Mouse (Mus musculus): ENCODE measurements around the gene Reep3. TPM values are rescaled to one million over a fixed set of nuclear protein-coding genes. Genes with fewer than 3 reads are reported as not detected.

Reep3 gene
- polyA plus RNA-seq, 1 experiment from 2014 or later, result 55.5 TPM

GRCm38 (mm10) chr10:66990506-66990905, 106.2 kb downstream of the Reep3 start:
- H3K4me1 ChIP-seq, result peaks cover 10% of the 10 kb centered on the region
- H3K27ac ChIP-seq (replicated peaks), result no peak overlapping the region
- H3K4me2 ChIP-seq (replicated peaks), result no peak overlapping the region
- no peak for ATAC-seq (ENCODE audit: insufficient number of reproducible peaks, low FRiP score, low TSS enrichment, low read depth)
- H3K9me3 ChIP-seq (replicated peaks), result no peaks in the 10 kb centered on the region; the same call in 1 of the 2 replicates
- 78% methylated on average over 3 of the region's 3 CpGs for WGBS
- no peaks in the 10 kb centered on the region for H3K36me3 ChIP-seq
- H3K27me3 ChIP-seq, result no peaks in the 10 kb centered on the region
- H3K9ac ChIP-seq, result no peak overlapping the region
- H3K4me3 ChIP-seq (replicated peaks), result no peak overlapping the region

- no peak for ATAC-seq (ENCODE audit: insufficient number of reproducible peaks, low FRiP score, low TSS enrichment, low read depth)
- H3K9ac ChIP-seq, result no peak overlapping the region
These were observed 113.7 kb downstream of the Reep3 start for GRCm38 (mm10) chr10:66983043-66983442.

GRCm38 (mm10) chr10:66978215-66978614, 118.5 kb downstream of the Reep3 start:
- Histone ChIP-seq H3K4me2 (replicated peaks) (no peak overlapping the region), H3K4me3 (replicated peaks) (no peak overlapping the region), H3K27ac (replicated peaks) (no peak overlapping the region), H3K27me3 (no peaks in the 10 kb centered on the region), H3K36me3 (no peaks in the 10 kb centered on the region), H3K9me3 (replicated peaks) (no peaks in the 10 kb centered on the region), H3K9ac (no peak overlapping the region), H3K4me1 (peaks cover 5% of the 10 kb centered on the region; the same call in 1 of the 2 replicates)
- ATAC-seq (ENCODE audit: insufficient number of reproducible peaks, low FRiP score, low TSS enrichment, low read depth), result no peak
- 79% methylated on average over 2 of the region's 2 CpGs for WGBS

More at GRCm38 (mm10) chr10:66983043-66983442, 113.7 kb downstream of the Reep3 start:
- WGBS, result 85% methylated on average over 5 of the region's 5 CpGs
- Histone ChIP-seq H3K4me2 (replicated peaks) (no peak overlapping the region), H3K27me3 (no peaks in the 10 kb centered on the region), H3K4me3 (replicated peaks) (no peak overlapping the region), H3K9me3 (replicated peaks) (no peaks in the 10 kb centered on the region), H3K4me1 (no peaks in the 10 kb centered on the region), H3K36me3 (no peaks in the 10 kb centered on the region), H3K27ac (replicated peaks) (no peak overlapping the region)

- H3K4me2 ChIP-seq (replicated peaks), result no peak overlapping the region
- H3K9me3 ChIP-seq (replicated peaks), result no peaks in the 10 kb centered on the region
- H3K36me3 ChIP-seq, result no peaks in the 10 kb centered on the region
- no peak overlapping the region for H3K4me3 ChIP-seq (replicated peaks)
- H3K27me3 ChIP-seq, result no peaks in the 10 kb centered on the region
- H3K9ac ChIP-seq, result no peak overlapping the region
- no peak for ATAC-seq (ENCODE audit: insufficient number of reproducible peaks, low FRiP score, low TSS enrichment, low read depth)
- WGBS, result 89% methylated on average over 3 of the region's 3 CpGs
- H3K27ac ChIP-seq (replicated peaks), result no peak overlapping the region
- peaks cover 5% of the 10 kb centered on the region; the same call in 1 of the 2 replicates for H3K4me1 ChIP-seq
These were observed 119.7 kb downstream of the Reep3 start for GRCm38 (mm10) chr10:66977093-66977492.

- Histone ChIP-seq H3K27ac (replicated peaks) (no peak overlapping the region), H3K4me2 (replicated peaks) (no peak overlapping the region), H3K4me3 (replicated peaks) (no peak overlapping the region), H3K27me3 (no peaks in the 10 kb centered on the region), H3K9ac (no peak overlapping the region), H3K4me1 (peaks cover 5% of the 10 kb centered on the region; the same call in 1 of the 2 replicates), H3K9me3 (replicated peaks) (no peaks in the 10 kb centered on the region), H3K36me3 (no peaks in the 10 kb centered on the region)
- WGBS, result 65% methylated on average over 1 of the region's 1 CpGs
- no peak for ATAC-seq (ENCODE audit: insufficient number of reproducible peaks, low FRiP score, low TSS enrichment, low read depth)
These were observed 121.3 kb downstream of the Reep3 start for GRCm38 (mm10) chr10:66975451-66975850.

GRCm38 (mm10) chr10:66974417-66974816, 122.3 kb downstream of the Reep3 start:
- H3K4me3 ChIP-seq (replicated peaks), result no peak overlapping the region
- peaks cover 5% of the 10 kb centered on the region; the same call in 1 of the 2 replicates for H3K4me1 ChIP-seq
- no peaks in the 10 kb centered on the region for H3K36me3 ChIP-seq
- H3K27ac ChIP-seq (replicated peaks), result no peak overlapping the region
- H3K27me3 ChIP-seq, result no peaks in the 10 kb centered on the region
- no peak overlapping the region for H3K9ac ChIP-seq
- ATAC-seq (ENCODE audit: insufficient number of reproducible peaks, low FRiP score, low TSS enrichment, low read depth), result no peak
- H3K4me2 ChIP-seq (replicated peaks), result no peak overlapping the region
- no peaks in the 10 kb centered on the region for H3K9me3 ChIP-seq (replicated peaks)
- WGBS, result 68% methylated on average over 4 of the region's 4 CpGs

GRCm38 (mm10) chr10:66973866-66974265, 122.9 kb downstream of the Reep3 start:
- Histone ChIP-seq H3K4me2 (replicated peaks) (no peak overlapping the region), H3K9me3 (replicated peaks) (no peaks in the 10 kb centered on the region), H3K27me3 (no peaks in the 10 kb centered on the region), H3K4me1 (peaks cover 5% of the 10 kb centered on the region; the same call in 1 of the 2 replicates), H3K9ac (no peak overlapping the region), H3K27ac (replicated peaks) (0 out of 2 replicates have a peak overlapping the region, but pooled peaks have one; percentile 4), H3K4me3 (replicated peaks) (no peak overlapping the region), H3K36me3 (no peaks in the 10 kb centered on the region)
- WGBS, result 45% methylated on average over 6 of the region's 6 CpGs
- ATAC-seq (ENCODE audit: insufficient number of reproducible peaks, low FRiP score, low TSS enrichment, low read depth), result no peak

GRCm38 (mm10) chr10:66973274-66973673, 123.5 kb downstream of the Reep3 start:
- Histone ChIP-seq H3K9me3 (replicated peaks) (no peaks in the 10 kb centered on the region), H3K4me3 (replicated peaks) (no peak overlapping the region), H3K27me3 (no peaks in the 10 kb centered on the region), H3K4me2 (replicated peaks) (no peak overlapping the region), H3K27ac (replicated peaks) (0 out of 2 replicates have a peak overlapping the region, but pooled peaks have one; percentile 4), H3K9ac (no peak overlapping the region), H3K36me3 (no peaks in the 10 kb centered on the region), H3K4me1 (peaks cover 5% of the 10 kb centered on the region; the same call in 1 of the 2 replicates)
- ATAC-seq (ENCODE audit: insufficient number of reproducible peaks, low FRiP score, low TSS enrichment, low read depth), result no peak; the same call in 1 of the 2 replicates
- WGBS, result 51% methylated on average over 2 of the region's 2 CpGs

- Histone ChIP-seq H3K4me3 (replicated peaks) (no peak overlapping the region), H3K27ac (replicated peaks) (no peak overlapping the region), H3K9ac (no peak overlapping the region), H3K4me1 (peaks cover 13% of the 10 kb centered on the region), H3K9me3 (replicated peaks) (no peaks in the 10 kb centered on the region), H3K36me3 (no peaks in the 10 kb centered on the region), H3K4me2 (replicated peaks) (no peak overlapping the region), H3K27me3 (no peaks in the 10 kb centered on the region)
- WGBS, result 84% methylated on average over 23 of the region's 23 CpGs
- ATAC-seq (ENCODE audit: insufficient number of reproducible peaks, low FRiP score, low TSS enrichment, low read depth), result no peak
These were observed 126.2 kb downstream of the Reep3 start for GRCm38 (mm10) chr10:66970336-66971115.

- no peak for ATAC-seq (ENCODE audit: insufficient number of reproducible peaks, low FRiP score, low TSS enrichment, low read depth)
- H3K27ac ChIP-seq (replicated peaks), result no peak overlapping the region
- 52% methylated on average over 2 of the region's 2 CpGs for WGBS
- H3K4me3 ChIP-seq (replicated peaks), result no peak overlapping the region
- no peak overlapping the region for H3K9ac ChIP-seq
- peaks cover 13% of the 10 kb centered on the region for H3K4me1 ChIP-seq
- H3K4me2 ChIP-seq (replicated peaks), result no peak overlapping the region
- H3K27me3 ChIP-seq, result no peaks in the 10 kb centered on the region
- H3K36me3 ChIP-seq, result no peaks in the 10 kb centered on the region
- no peaks in the 10 kb centered on the region for H3K9me3 ChIP-seq (replicated peaks)
These were observed 127.2 kb downstream of the Reep3 start for GRCm38 (mm10) chr10:66969581-66969980.

- Histone ChIP-seq H3K36me3 (no peaks in the 10 kb centered on the region), H3K4me1 (peaks cover 11% of the 10 kb centered on the region), H3K9ac (no peak overlapping the region), H3K27me3 (no peaks in the 10 kb centered on the region), H3K27ac (replicated peaks) (no peak overlapping the region), H3K9me3 (replicated peaks) (no peaks in the 10 kb centered on the region), H3K4me3 (replicated peaks) (no peak overlapping the region), H3K4me2 (replicated peaks) (no peak overlapping the region)
- no peak for ATAC-seq (ENCODE audit: insufficient number of reproducible peaks, low FRiP score, low TSS enrichment, low read depth)
- WGBS, result 81% methylated on average over 5 of the region's 5 CpGs
These were observed 127.7 kb downstream of the Reep3 start for GRCm38 (mm10) chr10:66969081-66969480.
